Mouse (Mus musculus) bone marrow macrophage, adult 2 months (primary cell): ENCODE results near the gene Dennd4a.

ENCODE experiments used
- CTCF ChIP-seq: IDR thresholded peaks from 2 replicates; pipeline ENCODE4 v1.5.1; 2012; ENCODE audit warnings: low read depth, mild to moderate bottlenecking, low read length, moderate library complexity
- POLR2A ChIP-seq: IDR thresholded peaks from 2 replicates; pipeline ENCODE4 v1.6.1; 2012; ENCODE audit warnings: mild to moderate bottlenecking, low read depth, low read length, borderline replicate concordance

GRCm38 (mm10) chr9:64907441-64907840 is 96.3 kb downstream of the Dennd4a start:
- no peak for TF ChIP-seq CTCF
- TF ChIP-seq POLR2A: no peak
